Mouse (Mus musculus) c-Kit-positive CD71-positive TER-119-negative erythroid progenitor cells, embryonic 14.5 days (primary cell): ENCODE measurements around the gene Lct.
A peak's percentile ranks its signal among the peaks of the same experiment; 100 is the strongest.
"Not testable (repeated sequence)": the region's sequence is repeated elsewhere in the genome, so short reads cannot be mapped to it uniquely, and the experiment has no call there.

Source experiments
- DNase-seq: peaks from one replicate; pipeline ENCODE4 v3.0.0-alpha.2; 2013; ENCODE audit warnings: low read depth

The Lct gene

DNA sequence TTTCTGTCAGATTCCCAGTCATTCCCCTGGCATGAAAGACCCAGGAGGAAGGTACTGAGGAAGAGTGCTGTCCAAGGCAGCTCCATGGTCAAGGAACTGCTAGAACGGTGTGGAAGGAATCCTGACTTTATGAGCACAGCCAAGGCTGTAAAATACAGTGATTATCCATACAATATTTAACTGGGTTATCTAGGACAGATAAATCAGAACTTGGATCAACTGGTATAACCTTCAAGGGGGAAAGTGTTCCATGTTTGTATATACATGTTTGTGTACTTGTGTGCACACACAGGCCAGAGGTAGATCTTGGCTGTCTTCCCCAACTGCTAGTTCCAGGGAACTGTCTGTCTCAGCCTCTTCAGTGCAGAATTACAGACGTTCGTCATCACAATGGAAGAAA is at the start of gene Lct:
TSS of gene Lct (minus strand) at position 101 of the 400 bp plus-strand sequence.
- DNase-seq = no peak

DNA sequence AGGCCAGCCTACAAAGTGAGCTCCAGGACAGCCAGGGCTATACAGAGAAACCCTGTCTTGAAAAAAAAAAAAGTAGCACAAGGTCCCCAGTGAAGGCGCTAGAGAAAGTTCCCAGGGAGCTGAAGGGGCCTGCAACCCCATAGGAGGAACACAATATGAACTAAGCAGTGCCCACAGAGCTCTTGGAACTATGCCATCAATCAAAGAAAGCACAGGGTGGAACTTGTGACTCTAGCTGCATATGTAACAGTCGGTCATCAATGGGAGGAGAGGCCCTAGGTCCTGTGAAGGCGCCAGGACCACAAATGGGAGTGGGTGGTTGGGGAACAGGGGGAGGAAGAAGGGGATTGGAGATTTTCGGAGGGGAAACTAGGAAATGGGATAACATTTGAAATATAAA is 48.7 kb upstream of the Lct start:
- no peak for DNase-seq

DNA sequence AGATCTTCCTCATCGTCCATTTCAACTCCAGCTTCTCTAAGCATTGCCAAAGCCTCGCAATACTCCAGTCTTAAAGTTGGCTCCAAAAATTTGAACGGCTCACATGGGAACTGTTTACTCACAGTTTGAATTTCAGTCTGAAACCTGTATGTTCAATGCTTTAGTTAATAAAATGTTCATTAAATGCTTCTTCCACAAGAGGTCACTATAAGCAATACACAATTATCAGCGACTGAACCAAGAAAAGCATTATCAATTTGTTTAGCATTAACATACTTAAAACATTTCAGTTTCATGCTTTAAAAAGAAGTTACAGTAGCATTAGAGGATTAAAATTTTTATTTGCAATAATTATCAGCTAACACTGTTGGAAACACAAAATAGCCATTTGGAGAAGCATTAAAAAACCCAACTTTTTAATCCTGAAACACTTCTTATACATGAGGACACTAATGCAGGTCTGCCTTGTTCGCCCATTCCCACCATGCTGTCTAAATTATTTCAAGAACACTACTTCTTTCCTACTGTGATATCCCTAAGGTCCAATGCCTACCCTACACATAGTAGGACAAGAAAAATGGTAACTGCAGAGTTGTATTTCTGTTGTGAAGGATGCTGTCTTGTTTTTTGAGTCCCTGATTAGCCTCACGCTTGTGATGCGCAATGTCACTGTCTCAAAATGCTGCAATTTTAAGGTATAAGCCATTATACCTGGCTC is 44.2 kb upstream of the Lct start:
- no peak for DNase-seq

DNA sequence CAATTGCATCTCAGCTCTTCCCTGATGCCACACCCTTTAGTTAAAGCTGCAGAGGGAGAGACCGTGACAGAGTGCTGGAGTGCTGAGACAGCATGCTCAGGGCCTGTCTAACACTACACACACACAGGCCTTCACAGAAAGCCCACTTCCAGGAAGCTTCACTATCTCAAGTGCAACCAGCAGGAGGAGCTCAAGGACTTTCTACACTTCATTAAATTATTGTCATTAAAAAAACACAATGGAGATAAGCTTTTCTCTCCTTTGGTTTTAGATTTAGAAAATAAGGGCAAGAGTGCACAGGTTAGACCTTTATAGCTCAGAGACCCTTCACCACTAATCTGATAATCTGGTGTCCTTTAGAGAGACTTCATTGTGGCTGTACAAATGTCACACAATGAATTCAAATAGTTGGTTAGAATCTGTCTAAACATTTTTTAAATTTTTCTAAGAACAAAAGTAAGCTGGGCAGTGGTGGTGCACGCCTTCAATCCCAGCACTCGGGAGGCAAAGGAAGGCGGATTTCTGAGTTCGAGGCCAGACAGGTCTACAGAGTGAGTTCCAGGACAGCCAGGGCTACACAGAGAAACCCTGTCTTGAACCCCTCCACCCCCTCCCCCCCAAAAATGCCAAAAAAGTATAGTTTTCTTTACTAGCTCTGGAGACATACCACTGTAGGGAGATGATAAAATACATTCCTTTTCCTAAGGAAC is 40.8 kb upstream of the Lct start:
- peak; percentile 77 for DNase-seq

DNA sequence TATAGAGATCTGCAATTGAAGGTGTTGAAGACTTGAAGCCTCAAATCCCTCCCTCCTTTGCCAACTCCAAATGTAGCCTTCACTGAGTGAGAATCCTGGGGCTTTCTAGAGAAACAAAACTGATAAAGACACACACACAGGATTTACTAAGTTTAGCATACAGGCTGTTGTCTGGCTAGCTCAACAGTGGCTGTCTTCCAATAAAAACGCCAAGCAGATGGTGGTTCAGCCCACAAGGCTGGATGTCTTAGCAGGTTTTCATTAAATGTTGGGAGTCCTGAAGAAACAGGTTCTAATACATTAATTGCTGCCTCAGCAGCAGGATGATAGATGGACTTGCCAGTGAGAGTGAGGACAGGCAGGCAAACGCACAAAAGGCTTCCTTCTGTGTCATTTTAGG is 32.5 kb upstream of the Lct start:
- no peak for DNase-seq

DNA sequence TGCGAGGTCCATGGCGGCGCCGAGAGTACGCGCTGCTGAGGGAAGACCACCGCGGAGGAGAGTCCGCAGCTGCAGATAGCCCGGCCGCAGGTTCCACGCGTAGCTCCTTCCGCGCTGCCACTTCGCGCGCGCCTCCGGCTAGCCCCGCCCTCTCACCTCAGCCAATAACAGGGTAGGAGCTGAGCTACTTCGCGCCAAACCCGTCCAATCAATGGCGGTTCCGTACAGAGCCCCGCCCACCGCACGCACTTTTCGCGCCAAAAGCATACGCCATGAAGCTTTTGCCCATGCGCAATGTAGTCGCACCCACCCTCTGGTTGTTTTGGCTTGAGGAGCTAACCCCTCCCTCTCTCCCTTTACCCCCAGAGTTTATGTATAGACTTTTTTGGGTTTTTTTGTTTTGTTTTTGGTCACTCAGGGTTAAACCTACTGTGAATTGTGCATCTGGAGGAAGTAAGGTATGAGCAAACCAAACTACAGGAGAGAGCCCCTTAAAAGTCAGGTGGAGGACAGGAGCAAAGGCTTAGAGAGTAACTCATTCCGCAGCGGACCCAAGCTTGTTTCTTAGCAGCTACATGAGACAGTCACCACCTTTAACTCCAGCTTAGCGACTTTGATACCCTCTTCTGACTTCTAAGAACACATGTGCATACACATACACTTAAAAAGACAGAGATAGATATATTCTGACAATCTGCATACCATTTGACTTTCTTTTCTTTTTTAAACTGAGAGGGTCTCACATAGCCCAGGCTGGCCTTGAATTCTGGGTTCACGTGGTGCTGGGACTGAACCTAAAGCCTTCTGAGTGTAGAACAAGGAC is 31.6 kb upstream of the Lct start, which contains the start of gene Mcm6:
TSS of gene Mcm6 (minus strand) at position 111 of the 823 bp plus-strand sequence.
- peak; percentile 94 for DNase-seq

DNA sequence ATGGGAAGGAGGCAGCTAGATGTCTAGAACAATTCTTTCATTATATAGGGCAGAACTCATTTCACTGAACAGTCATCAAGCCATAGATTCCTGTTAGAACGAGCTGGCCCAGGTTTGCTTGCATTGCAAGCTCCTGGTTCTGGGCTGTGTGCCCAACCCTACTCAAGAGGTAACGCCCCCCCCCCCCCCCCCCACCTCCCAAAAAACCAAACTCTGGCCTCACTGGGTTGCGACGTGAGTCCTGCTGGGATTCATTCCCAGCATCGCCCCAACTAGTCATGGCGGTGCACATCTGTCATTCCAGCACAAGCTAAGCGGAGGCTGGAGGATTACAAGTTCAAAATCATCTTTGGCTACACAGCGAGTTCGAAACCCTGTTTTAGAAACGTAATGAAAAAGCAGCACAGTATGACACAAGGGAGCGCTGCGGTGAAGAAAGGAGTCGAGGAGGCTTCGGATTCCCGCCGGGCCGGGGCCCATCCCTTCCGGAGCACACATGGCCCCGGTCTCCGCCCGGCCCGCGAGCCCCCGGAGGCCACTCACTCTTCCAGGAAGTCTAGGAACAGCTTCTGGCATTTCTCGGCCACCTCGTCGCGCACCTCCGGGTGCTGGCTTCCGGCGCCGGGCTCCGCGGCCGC is 30.9 kb upstream of the Lct start:
- peak; percentile 11 for DNase-seq

DNA sequence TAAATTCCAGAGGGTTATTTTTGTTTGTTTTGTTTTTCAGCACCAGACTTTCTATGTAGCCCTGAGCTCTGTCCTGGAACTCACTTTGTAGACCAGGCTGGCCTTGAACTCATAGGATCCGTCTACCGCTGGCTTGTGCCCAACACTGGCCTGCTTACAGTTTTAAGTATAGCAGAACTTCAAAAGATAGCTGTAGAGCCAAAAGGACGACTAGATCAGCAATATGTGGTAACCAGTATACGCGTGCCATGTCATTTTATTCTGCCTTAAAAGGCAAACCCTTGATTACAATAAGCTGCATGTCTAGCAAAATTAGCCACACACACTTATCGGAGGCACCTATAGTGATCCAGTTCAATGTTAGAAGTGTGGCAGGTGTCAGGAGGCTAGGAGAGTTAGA is 30.2 kb upstream of the Lct start:
- peak; percentile 15 for DNase-seq

DNA sequence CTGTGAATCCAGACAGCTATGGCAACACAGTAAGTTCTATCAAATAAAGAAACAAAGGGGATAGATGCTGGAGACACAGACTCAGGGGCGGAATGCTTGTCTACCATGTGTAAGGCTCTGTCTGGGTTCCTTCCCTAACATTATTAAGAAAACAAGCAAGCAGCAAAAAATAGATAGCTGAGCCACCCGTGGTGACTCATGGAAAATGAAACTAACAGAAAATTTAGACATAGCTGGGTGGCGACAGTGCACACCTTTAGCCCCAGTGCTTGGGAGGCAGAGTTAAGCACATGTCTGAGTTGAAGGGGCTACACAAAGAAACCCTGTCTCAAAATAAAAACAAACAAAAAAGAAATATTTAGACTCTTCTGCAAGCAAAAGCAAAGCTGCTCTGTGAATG is 29.3 kb upstream of the Lct start:
- DNase-seq = peak; percentile 34

DNA sequence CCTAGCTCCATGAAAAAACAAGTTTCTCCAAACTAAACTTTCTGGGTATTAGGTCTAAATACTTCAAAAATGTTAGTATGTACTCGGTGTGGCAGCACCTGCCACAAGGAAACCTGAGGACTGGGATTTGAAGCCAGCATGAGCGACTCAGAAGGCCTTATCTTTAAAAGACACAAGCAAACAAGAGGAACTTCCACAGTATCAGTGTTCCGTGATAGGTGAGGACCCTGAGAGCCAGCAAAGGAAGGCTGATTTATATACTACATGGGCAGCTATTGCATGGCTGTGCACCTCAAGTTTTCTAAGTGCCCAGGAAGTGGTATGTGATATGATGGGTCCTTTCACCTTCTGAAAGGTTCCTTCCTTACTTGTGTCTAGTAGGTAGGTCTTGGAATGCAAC is 25.0 kb upstream of the Lct start:
- DNase-seq = no peak

DNA sequence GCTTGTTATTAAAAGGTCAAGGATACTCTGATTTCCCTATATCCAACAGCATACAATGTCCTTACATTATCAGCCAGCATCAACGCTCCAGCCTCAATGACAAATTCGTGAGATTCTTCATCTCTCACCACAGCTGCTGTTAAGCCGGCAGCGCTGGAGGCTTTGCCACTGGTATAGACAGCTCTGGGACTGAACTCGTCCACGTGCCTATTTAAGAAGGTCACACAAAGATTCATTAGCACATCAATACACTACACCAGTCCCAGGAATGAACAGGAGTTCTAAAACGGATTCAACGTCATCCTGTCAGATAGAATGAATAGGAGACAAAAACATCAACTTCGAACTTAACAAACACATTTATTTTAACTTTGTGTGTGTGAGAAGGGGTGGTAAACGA is 16.1 kb upstream of the Lct start:
- no peak for DNase-seq

DNA sequence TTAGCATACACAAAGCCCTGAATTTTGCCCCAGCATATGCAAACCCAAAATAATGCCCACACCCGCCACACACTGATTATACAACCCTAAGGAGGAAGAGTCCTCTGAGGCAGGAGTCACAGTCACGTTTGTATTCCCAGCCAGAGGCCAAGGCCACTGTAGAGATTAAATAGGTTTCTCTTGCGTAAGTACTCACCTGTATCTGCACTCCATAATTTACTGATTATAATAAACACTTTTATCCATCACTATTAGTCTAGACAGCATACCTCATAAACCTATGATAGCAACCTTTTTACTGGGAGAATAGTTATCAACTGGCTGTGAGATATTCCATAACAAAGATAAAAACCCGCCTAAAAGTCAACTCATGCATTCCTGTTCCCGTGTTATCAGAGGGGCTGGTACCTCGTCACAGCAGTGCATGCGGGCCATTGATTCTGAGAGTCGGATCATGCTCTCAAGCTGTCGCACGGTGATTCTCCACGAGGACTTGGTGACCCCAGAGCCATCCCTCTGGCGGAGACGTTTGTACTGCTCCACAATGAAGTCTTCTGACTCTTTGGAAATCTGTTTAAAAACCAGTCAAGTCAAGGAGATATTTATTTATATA is 9.7 kb upstream of the Lct start:
- DNase-seq = no peak

DNA sequence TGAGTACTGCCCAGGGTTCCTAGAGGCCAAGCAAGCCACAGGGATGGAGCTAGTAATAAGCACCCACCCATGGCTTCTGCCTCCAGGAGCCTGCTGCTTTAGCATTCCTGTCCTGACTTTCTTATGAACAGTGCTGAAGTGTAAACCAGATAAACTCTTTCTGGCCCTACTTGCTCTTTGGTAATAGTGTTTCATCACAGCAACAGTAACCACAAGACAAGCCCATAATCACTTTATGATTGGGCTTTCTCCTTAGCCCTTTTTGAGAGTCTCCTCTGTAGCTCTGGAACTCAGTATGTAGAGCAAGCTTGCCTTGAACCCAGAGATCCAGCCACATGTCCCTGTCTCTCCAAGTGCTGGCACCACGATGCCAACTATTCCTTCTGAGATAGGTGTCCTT is 2.2 kb upstream of the Lct start:
- no peak for DNase-seq

DNA sequence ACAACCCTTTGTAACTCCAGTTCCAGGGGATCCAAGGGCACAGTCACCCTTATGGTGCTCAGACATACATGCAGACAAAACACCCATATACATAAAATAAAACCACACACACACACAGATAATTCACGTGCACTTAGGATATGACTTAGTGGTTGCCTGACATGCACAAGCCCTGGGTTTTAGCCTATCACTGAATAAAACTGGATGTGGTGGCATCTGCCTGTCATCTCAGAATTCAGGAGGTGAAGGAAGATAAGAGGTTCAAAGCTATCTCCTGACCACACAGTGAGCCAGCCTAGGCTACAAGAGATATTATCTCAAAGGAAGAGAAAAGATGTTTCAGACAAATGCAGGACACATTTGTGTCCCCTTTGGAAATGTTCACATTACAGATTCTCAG is 953 bp downstream of the Lct start:
- DNase-seq = peak; percentile 20

DNA sequence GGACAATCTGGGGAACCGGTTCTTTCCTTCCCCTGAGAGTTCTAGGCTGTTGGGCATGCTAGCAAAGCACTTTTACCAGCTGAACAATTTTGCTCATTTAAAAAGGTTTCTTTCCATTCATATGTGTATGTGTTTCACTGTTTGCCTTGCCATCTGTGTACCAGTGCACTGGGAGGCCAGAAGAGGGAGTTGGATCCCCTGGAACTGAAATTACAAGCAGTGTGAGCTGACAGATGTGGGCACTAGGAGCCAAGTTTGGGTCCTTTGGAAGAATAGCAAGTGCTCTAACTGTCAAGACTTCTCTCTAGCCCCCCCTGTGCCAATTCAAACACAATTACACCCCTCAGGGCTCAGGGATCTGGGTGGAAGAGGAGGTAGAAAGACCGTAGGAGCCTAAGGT is 3.3 kb downstream of the Lct start:
- DNase-seq = no peak

DNA sequence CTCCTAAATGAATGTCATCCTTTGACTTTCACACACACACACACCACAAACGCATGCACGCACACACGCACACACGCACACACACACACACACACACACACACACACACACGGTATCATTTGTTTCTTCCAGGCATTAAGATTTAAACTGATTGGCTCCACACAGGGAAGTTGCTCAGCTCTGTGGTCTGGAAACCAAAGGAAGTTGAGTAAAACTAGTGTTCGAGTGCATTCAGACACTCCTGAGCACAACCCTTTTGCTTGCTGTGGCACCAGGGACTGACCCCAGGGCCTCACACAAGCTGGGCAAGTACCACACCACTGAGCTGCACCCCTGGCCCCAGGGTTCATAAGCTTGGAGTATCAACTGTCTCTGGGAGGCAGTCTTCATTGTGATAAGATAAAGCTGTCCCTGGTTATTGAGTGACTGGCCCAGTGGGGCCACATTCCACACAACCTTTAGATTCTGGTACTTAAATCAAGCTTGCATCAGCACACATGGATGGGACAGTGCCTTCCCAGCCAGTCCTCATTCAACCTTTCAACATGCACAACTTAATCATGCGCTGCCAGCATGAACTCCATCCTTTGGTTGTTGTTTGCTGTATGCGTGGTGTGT is 5.0 kb downstream of the Lct start:
- no peak for DNase-seq

DNA sequence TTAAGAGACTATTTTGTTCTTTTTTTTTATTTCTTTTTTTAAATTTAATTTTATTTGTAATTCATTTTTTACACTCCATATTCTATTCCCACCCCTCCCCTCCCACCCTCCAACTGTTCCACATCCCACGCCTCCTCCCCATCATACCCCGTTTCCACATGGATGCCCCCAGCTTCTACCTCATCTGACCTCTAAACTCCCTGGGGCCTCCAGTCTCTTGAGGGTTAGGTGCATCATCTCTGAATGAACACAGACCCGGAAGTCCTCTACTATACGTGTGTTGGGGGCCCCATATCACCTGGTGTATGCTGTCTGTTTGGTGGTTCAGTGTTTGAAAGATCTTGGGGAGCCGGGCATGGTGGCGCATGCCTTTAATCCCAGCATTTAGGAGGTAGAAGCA is 8.9 kb downstream of the Lct start:
- DNase-seq = not testable (repeated sequence)

DNA sequence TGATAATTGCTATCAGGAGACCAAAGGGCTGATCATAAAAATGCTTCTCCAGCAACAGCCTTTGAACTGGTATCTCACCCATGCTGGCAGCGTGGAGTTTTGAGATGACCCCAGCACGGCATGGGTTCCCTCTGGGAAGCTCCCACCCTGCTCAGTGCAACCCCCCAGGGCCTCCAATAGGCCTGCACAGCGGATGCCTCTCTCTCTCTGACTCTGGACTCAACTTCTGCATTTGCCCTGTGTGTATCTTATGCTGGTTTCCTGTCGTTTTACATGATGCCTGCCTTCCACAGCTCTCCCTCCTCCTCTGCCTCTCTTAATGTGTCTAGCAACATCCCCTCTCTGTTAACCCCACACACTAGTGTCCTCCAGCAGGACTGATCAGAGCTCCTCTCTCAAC is 13.5 kb downstream of the Lct start:
- DNase-seq = no peak

DNA sequence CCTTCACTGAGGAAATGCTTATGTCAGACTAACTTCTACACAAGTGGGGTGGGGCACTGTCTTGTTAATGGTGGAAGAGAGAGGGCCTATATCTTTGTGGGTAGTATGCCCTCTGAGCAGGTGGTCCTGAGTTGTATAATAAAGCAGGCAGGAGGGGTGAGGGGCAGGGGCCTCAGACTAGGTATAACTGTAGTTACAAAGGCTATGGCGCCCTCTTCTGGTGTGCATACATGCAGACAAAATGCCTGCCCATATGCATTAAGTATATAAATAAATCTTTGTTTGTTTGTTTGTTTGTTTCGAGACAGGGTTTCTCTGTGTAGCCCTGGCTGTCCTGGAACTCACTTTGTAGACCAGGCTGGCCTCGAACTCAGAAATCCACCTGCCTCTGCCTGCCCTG is 19.1 kb downstream of the Lct start:
- no peak for DNase-seq

DNA sequence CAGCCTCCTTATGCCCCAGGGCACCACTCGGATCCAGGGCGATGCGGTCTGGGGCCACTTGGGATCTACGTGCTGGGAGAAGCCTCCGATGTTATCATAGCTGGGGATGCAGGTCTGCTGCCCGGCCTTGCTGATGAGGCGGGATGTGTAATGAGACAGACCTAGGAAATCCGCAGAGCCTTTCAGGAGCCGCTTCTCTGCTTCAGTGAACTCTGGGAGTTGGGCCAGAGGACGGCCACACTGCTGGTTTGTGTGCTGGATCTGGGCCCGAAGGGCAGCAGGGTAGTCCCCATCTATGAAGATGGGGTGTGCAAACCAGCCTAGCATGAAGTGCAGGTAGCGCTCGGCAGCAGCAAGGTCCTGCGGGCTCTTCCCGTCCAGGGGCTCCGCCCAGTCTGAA is 24.2 kb downstream of the Lct start:
- DNase-seq = no peak

DNA sequence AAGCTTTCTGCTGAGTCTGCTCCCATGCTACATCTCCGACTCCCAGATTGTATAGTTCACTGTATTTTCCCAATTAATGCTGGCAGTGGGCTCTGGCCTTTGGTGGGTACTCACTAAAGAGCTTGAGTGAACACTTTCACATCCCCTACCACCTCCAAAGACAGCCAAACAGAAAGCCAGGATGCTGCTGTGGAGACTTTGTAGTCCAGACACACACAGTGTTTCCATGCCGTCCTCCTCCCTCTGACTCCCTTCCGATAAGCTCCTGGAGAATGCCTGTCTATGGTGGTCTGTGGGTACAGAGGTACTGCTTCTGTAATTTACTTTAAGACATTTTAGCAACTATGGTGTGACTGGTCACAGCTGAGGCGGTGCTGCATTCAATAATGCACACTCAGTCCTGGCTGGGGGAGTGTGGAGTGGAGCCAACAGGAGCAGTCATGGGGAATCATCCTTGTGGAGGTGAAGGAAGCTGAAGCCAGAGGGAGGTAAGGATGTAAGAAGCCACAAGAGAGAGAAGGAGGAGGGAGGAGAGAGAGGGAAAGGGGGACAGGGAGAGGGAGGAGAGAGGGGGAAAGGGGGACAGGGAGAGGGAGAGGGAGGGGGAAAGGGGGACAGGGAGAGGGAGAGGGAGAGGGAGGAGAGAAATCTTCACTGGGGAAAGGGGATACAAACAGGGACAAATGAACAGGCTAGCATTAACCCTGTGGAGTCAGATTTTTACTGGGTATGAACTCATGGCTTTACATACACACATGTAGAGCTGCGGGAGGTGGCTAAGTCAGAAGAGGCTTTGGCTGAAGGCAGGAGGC is 32.2 kb downstream of the Lct start:
- no peak for DNase-seq
